Mouse (Mus musculus): ENCODE data around the gene Zranb1.

DNA sequence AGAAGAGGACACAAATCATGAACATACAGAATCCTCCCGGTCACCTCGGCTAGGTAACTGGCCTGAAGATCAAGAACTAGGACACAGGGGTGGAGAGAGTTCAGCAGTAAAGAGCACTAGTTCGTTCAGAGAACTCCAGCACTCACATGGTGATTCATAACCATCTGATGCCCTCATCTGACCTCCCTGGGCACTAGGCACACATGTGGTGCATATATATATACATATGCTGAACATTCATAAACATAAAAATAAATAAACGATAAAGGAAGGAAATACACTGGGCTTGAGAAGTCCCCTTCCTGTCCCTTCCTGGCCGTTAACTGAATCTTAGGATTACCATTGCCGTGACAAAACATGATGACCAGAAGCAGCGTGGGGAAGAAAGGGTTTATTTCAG, 38.1 kb upstream of the Zranb1 start:
- no peak for TF ChIP-seq MXI1 (IDR thresholded peaks at IDR 0.05; ENCODE audit: low read depth, low read length)
- no peak for TF ChIP-seq TBP (conservative IDR thresholded peaks at IDR 0.05; ENCODE audit: low read depth, low read length)
- no peak for TF ChIP-seq ZC3H11A (IDR thresholded peaks at IDR 0.05; ENCODE audit: low read depth, low read length)
- no peak for TF ChIP-seq MAX (IDR thresholded peaks at IDR 0.05; ENCODE audit: low read length)
- TF ChIP-seq CTCF (conservative IDR thresholded peaks at IDR 0.05 in 1 of 2, IDR thresholded peaks at IDR 0.05 in 1 of 2; ENCODE audit: low read depth in 2 of 2, low read length in 2 of 2), result no peak
